In genomic region chr1:194617918-194618317, GRCm38 (mm10) we compare ENCODE assay signal across 8 mouse cellular contexts. TPM values are rescaled to one million over a fixed set of nuclear protein-coding genes. Genes with fewer than 3 reads are reported as not detected.
DNase-seq lines count a peak whose midpoint lies in the region; ATAC-seq lines count a peak whose summit lies in the region.

TSS of gene Plxna2 (plus strand) at chr1:194618218.

- H3K27ac ChIP-seq in neural tube, embryonic 12.5 days = no peak within 1 kb of the TSS

- whole genome bisulfite sequencing in neural tube, embryonic 12.5 days = 94% methylated on average over 2 of the region's 2 CpGs

- H3K36me3 ChIP-seq in megakaryocyte, embryonic 14.5 days (replicated peaks; ENCODE audit: low read length) = no peaks in the 10 kb centered on the region
- no peaks in the 10 kb centered on the region for H3K36me3 ChIP-seq in neural tube, embryonic 12.5 days

- peak within 1 kb of the TSS; percentile 87 for H3K4me2 ChIP-seq in neural tube, embryonic 12.5 days (replicated peaks)

- H3K9me3 ChIP-seq in megakaryocyte, embryonic 14.5 days = no peaks in the 10 kb centered on the region
- no peaks in the 10 kb centered on the region for H3K9me3 ChIP-seq in neural tube, embryonic 12.5 days

- peaks cover 35% of the 10 kb centered on the region for H3K4me1 ChIP-seq in megakaryocyte, embryonic 14.5 days
- peaks cover 36% of the 10 kb centered on the region for H3K4me1 ChIP-seq in neural tube, embryonic 12.5 days

- no peak for ATAC-seq in megakaryocyte, adult 5-6 weeks (ENCODE audit: poor library complexity, severe bottlenecking)
- no peak for ATAC-seq in neural tube, embryonic 12.5 days (ENCODE audit: low FRiP score, low read depth)

- no peak for DNase-seq in adrenal gland, adult 18-20 months (ENCODE audit: low spot score in 2 of 2)
- DNase-seq in adrenal gland, postnatal 25 days = no peak
- DNase-seq in layer of hippocampus, postnatal 36 days = no peak
- no peak for DNase-seq in urinary bladder, postnatal 4 days (ENCODE audit: low spot score in 2 of 2)
- DNase-seq in right cerebral cortex, postnatal 10 days (ENCODE audit: low spot score in 2 of 2) = no peak

- no peak within 1 kb of the TSS for H3K9ac ChIP-seq in neural tube, embryonic 12.5 days

- H3K4me3 ChIP-seq in megakaryocyte, embryonic 14.5 days (replicated peaks) = peak within 1 kb of the TSS; percentile 96
- peak within 1 kb of the TSS; percentile 92 for H3K4me3 ChIP-seq in neural tube, embryonic 12.5 days

- peaks cover 46% of the 10 kb centered on the region for H3K27me3 ChIP-seq in megakaryocyte, embryonic 14.5 days (replicated peaks)
- no peaks in the 10 kb centered on the region for H3K27me3 ChIP-seq in neural tube, embryonic 12.5 days (replicated peaks)

RNA-seq across cellular contexts. Expression of gene Plxna2, which starts in this region (rescaled TPM):
- 10 to 100 TPM; 10.1 to 12.2 TPM for total RNA-seq in adrenal gland, adult 18-20 months (2021)
- 9.0 and 10.5 TPM in 2 replicates for total RNA-seq in adrenal gland, postnatal 25 days (2021)
- 0.62 TPM in 1 of 2 replicates, not detected in the other for polyA plus RNA-seq in megakaryocyte, embryonic 14.5 days (2012; ENCODE audit: insufficient read depth, low replicate concordance)
- not detected in 2 replicates for total RNA-seq in megakaryocyte, adult 5-6 weeks (2015)
- total RNA-seq in megakaryocyte, adult 5-6 weeks (2017) = 0.18 TPM in 1 of 2 replicates, not detected in the other
- 10 to 100 TPM; 65.0 to 73.0 TPM for total RNA-seq in layer of hippocampus, postnatal 36 days (2021)
- 32.8 and 33.5 TPM in 2 replicates for polyA plus RNA-seq in neural tube, embryonic 12.5 days (2016; fragmentation: Nextera tagmentation; extraction: Ambion mirVana)

Comparison
In these comparisons a context has a peak if more than half of its experiments do, and no peak if none do; other contexts are left out.
1. RNA of gene Plxna2 (polyA plus RNA-seq): 32.8 to 33.5 TPM in neural tube, embryonic 12.5 days; 0.62 TPM in megakaryocyte, embryonic 14.5 days; every median in the first group is over 10 times any median in the second.